Mouse (Mus musculus) hindbrain, embryonic 16.5 days (tissue): ENCODE measurements around the gene Ikzf3. TPM values are rescaled to one million over a fixed set of nuclear protein-coding genes. Genes with fewer than 3 reads are reported as not detected.

Experiments used
- ATAC-seq: fragments of 200-750 bp; cut with Nextera tagmentation; 2 replicates; pipeline ENCODE4 v1.8.0; 2017; ENCODE audit warnings: moderate TSS enrichment, moderate library complexity
- H3K27ac ChIP-seq: fragments of 300-500 bp; sonication (generic); 2 replicates; pipeline ENCODE4 v1.5.1; 2014; ENCODE audit warnings: low read depth, mild to moderate bottlenecking, control low read depth, low read length, moderate library complexity
- H3K27me3 ChIP-seq: fragments of 300-500 bp; sonication (generic); replicated peaks from 2 replicates; pipeline ENCODE4 v1.6.1; 2014; ENCODE audit warnings: low read length; ENCODE audit not compliant: control insufficient read depth, insufficient read depth
- H3K36me3 ChIP-seq: fragments of 300-500 bp; sonication (generic); 2 replicates; pipeline ENCODE4 v1.6.1; 2014; ENCODE audit warnings: mild to moderate bottlenecking, low read length, moderate library complexity, mixed read lengths; ENCODE audit not compliant: control insufficient read depth, insufficient read depth
- H3K4me1 ChIP-seq: fragments of 300-500 bp; sonication (generic); 2 replicates; pipeline ENCODE4 v1.6.1; 2014; ENCODE audit warnings: low read depth, low read length; ENCODE audit not compliant: control insufficient read depth, insufficient read depth
- H3K4me2 ChIP-seq: fragments of 300-500 bp; sonication (generic); 2 replicates; pipeline ENCODE4 v1.6.1; 2014; ENCODE audit warnings: mild to moderate bottlenecking, low read length, control low read depth, moderate library complexity
- H3K4me3 ChIP-seq: fragments of 300-500 bp; sonication (generic); 2 replicates; pipeline ENCODE4 v1.5.1; 2014; ENCODE audit warnings: mild to moderate bottlenecking, low read length, control low read depth, moderate library complexity
- H3K9ac ChIP-seq: fragments of 300-500 bp; sonication (generic); 2 replicates; pipeline ENCODE4 v1.6.1; 2014; ENCODE audit warnings: low read depth, mild to moderate bottlenecking, control low read depth, low read length, moderate library complexity
- H3K9me3 ChIP-seq: fragments of 300-500 bp; sonication (generic); 2 replicates; pipeline ENCODE4 v1.6.1; 2014; ENCODE audit warnings: mild to moderate bottlenecking, low read length, moderate library complexity; ENCODE audit not compliant: control insufficient read depth
- WGBS: fragments of 180-500 bp; shearing (Covaris S2); extraction: QIAGEN DNeasy Blood & Tissue Kit; methylation state at CpG from one replicate; pipeline ENCODE4 v1.1.7; 2014; 5-methylcytosine and 5-hydroxymethylcytosine counted together
- polyA plus RNA-seq: library from polyadenylated mRNA; unstranded; fragments of >200 nt; fragmentation: Nextera tagmentation; extraction: Ambion mirVana; gene quantifications from 2 replicates; pipeline ENCODE4 v1.2.1, GENCODE M21; 2015

The Ikzf3 gene
- polyA plus RNA-seq, 1 experiment from 2014 or later = 0.45 TPM

DNA sequence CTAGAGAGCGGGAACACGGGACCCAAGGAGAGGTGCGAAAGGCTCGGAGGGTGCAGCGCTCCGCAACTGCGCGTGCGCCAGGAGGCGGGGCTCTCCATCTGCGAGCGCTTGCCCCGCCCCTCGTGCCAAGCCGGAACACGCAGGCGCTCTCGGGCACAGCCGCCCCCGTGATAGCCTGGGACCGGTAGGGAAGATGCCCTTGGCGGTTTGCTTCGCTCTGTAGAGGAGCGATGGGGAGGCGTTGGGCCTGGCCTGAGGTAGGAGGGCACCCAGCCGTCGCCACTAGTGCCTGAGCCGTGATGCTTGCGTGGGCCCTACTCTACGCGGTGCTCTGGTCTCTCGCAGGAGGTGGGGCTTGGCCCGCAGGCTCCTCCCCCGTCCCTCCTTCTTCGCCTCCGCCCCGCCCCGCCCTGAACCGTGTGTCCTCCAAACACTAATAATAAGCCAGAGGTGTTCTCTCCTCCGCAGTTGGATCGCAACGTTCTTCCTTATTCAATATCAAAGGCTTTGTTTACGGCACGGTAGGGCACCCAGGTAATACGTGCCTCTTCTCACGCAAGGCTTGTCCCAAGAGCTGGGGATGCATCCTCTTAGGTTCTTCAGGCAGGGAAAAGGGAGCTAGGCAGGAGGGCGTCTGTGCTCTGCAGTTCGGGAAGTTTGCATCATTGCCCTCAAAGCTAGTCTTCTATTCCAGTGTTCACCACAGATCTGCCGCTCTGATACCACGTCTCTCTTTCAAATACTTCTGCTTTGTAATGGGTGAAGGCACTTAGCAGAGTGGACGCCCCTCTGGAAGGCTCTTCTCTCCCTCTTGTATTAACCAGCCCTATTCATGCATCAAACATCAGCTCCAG, 5.4 kb upstream of the Ikzf3 start, which contains the start of gene Zpbp2:
TSS of gene Zpbp2 (plus strand) at position 123 of the 854 bp plus-strand sequence.
- peak within 1 kb of the TSS; percentile 91 for H3K9ac ChIP-seq
- peak within 1 kb of the TSS; percentile 77 for H3K4me2 ChIP-seq
- H3K4me1 ChIP-seq = peaks cover 7% of the 10 kb centered on the region
- peak within 1 kb of the TSS; percentile 82 for H3K4me3 ChIP-seq
- H3K9me3 ChIP-seq = no peaks in the 10 kb centered on the region
- H3K27me3 ChIP-seq = peaks cover 34% of the 10 kb centered on the region
- peak; percentile 98 for ATAC-seq
- peak within 1 kb of the TSS; percentile 94 for H3K27ac ChIP-seq
- H3K36me3 ChIP-seq = no peaks in the 10 kb centered on the region
- WGBS = under 1% methylated on average over 46 of the region's 51 CpGs

DNA sequence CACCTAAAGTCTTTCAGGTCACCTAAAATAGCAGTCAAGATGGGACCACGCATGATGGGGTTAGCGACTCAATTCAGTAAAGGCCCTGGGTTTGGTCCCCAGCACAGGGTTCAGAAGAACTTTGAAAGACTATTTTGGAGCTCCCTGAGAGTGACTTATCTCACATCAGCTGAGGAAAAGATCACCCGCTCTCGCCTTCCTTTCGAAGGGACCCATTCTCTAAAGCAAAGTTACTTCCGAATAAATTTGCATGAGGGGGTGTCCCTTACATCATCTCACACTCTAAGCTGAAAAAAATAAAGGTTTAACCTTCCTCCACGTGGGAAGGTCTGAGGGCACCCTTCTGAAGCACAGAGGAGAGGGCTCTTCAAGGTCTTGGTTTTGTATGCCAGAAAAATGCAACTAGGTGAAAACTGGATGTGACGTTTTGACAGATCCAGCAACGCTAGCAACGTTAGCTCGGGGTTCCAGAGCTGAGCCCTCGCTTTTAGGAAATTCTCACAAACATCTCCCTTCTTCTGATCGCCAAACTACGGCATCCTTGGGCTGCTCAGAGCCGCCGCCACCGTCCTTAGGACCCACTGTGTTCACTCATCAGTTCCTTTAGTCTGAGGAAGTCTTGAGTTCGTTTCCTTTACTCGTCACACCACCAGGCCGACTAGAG, 4.6 kb upstream of the Ikzf3 start:
- peak overlapping the region; percentile 77 for H3K4me2 ChIP-seq
- no peaks in the 10 kb centered on the region for H3K36me3 ChIP-seq
- no peaks in the 10 kb centered on the region for H3K9me3 ChIP-seq
- ATAC-seq = no peak
- H3K9ac ChIP-seq = peak overlapping the region; percentile 91
- H3K27me3 ChIP-seq = peaks cover 41% of the 10 kb centered on the region
- no peak overlapping the region for H3K27ac ChIP-seq
- 17% methylated on average over 20 of the region's 20 CpGs for WGBS
- peaks cover 11% of the 10 kb centered on the region for H3K4me1 ChIP-seq
- H3K4me3 ChIP-seq = peak overlapping the region; percentile 82

DNA sequence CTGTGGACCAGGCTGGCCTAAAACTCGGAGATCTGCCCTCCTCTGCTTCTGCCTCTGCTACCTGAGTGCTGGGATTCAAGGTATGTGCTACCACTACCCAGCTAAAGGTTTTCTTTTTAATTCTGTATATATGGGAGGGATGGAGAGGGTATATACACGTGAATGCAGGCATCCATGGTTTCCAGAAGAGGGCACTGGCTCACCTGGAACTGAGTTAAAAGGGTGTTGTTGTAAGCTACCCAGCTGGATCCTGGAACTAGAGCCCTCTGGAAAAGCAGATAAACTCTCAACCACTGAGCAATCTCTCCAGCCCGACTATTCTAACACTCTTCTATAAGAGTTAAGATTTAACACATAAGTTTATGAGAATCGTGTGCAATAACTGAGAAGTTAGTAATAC, 3.5 kb upstream of the Ikzf3 start:
- WGBS = 72% methylated on average over 4 of the region's 4 CpGs
- H3K27ac ChIP-seq = no peak overlapping the region
- H3K9me3 ChIP-seq = no peaks in the 10 kb centered on the region
- peaks cover 14% of the 10 kb centered on the region for H3K4me1 ChIP-seq
- no peak overlapping the region for H3K4me2 ChIP-seq
- no peak for ATAC-seq
- no peaks in the 10 kb centered on the region for H3K36me3 ChIP-seq
- H3K4me3 ChIP-seq = no peak overlapping the region
- H3K9ac ChIP-seq = no peak overlapping the region
- peaks cover 44% of the 10 kb centered on the region for H3K27me3 ChIP-seq

DNA sequence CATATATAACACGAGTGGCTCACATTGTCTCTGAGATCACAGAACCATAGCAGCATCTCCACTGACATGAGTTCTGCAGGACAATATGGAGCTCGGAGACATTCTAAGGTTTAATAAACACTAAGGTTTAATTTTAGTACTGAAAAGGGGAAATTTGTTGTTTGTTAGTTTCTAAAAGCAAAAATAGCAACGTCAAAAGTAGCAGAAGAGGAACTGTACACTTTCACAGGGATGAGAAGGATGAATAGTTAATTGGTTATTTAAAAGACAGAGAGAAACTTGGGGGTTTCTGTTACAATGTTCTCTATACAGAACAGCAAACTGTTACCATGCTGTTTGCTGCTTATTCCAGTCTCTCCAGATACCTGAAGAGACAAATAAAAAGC, 1.5 kb upstream of the Ikzf3 start:
- H3K4me3 ChIP-seq = no peak overlapping the region
- peaks cover 14% of the 10 kb centered on the region for H3K4me1 ChIP-seq
- no peak overlapping the region for H3K9ac ChIP-seq
- no peak overlapping the region for H3K4me2 ChIP-seq
- H3K27me3 ChIP-seq = peaks cover 47% of the 10 kb centered on the region
- 56% methylated on average over 3 of the region's 3 CpGs for WGBS
- H3K27ac ChIP-seq = no peak overlapping the region
- no peaks in the 10 kb centered on the region for H3K36me3 ChIP-seq
- no peaks in the 10 kb centered on the region for H3K9me3 ChIP-seq
- no peak for ATAC-seq

DNA sequence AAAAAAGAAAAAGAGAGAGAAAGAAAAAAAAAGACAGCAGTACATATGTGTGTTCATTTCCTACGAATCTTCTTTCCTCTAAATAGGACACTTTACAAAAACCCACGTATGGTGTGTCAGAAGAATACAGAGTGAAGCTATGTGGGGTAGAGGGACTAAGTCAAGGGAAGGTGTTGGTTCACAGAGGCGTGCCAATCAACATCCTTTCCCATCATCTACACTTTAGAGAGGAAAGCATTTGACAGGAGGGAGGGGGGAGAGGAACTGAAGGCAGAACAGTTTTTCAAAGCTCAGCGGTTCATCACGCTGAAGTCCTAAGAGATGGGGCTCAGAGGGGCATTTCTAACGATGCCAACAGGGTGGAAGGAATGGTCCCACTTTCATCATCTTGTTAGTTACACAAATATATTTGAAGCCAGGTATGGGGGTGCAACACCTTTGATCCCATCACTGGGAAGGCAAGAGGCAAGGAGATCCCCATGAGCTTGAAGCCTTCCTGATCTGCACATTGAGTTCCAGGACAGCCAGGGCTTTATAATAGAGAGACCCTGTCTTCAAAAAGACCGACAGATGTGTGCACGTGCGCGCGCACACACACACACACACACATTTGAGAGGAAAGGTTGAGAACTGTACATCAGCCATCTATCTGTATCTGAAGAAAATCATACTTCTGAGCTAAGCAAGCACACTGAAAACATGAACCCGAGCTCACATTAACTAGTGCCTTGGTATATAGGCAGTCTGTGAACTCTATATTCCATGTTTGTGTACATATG, 887 bp upstream of the Ikzf3 start:
- Histone ChIP-seq H3K27ac (no peak overlapping the region), H3K4me2 (no peak overlapping the region), H3K27me3 (peaks cover 50% of the 10 kb centered on the region), H3K9ac (no peak overlapping the region), H3K4me1 (peaks cover 14% of the 10 kb centered on the region), H3K9me3 (no peaks in the 10 kb centered on the region), H3K36me3 (no peaks in the 10 kb centered on the region), H3K4me3 (no peak overlapping the region)
- WGBS = 43% methylated on average over 12 of the region's 12 CpGs
- no peak for ATAC-seq

DNA sequence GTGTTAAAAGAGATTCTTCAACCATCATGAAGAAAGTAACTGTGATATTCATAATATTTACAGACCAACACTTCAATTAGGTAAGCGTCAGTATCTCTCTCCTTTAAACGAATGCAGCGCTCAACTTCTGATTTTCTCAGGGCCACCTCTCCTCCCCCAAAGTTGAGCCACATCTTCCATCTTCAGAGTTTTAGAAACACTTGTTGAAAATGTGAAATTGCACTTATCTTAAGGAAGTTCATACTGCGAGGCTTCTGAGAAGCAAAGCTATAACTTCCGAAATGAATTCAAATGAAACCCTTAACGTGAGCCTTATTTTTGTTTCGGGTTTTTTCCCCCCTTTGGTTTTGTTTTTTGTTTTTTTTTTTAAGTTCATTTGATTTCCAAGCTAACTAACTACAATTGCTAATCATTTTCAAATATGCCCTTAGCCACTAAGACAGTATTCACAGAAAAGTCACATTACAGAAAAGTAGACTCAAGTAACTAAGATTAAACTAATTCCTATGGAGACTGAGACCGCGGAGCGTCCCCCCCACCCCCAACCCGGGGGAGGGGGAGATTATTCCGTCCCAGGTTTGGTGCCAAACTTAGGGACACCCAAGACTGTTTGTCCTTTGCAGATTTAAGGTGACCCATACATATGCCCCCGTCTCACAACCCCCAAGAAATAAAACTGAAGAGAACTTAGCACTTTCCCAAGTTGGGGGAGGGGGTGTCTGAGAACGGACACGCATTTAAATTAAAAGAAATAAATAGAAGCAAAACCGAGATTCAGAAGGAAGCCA, 747 bp downstream of the Ikzf3 start:
- Histone ChIP-seq H3K4me1 (peaks cover 7% of the 10 kb centered on the region), H3K27ac (no peak overlapping the region), H3K9ac (peak overlapping the region; percentile 51), H3K27me3 (peaks cover 54% of the 10 kb centered on the region), H3K4me2 (peak overlapping the region; percentile 77), H3K4me3 (peak overlapping the region; percentile 44), H3K9me3 (0 out of 2 replicates have a peak, but pooled peaks cover 2% of the 10 kb centered on the region), H3K36me3 (no peaks in the 10 kb centered on the region)
- WGBS = 5% methylated on average over 16 of the region's 16 CpGs
- no peak for ATAC-seq

DNA sequence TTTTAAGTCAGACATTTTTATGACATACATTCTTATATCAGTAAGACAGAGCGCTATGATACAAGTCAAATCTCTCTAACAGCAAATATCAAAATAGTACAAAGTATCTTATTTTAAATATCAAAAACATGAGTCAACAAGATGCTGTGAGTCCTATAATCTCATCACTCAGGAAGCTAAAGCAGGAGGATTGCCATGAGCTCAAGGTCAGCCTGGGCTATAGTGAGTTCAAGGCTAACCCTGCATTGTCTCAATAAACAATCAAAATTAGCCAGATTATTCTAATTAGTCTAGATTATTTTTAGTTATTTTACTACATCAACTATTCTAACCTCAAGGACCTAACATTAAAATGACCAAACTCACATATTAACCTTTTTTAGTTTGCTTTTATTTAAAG, 2.4 kb downstream of the Ikzf3 start:
- Histone ChIP-seq H3K4me1 (peaks cover 7% of the 10 kb centered on the region), H3K4me2 (no peak overlapping the region), H3K27ac (no peak overlapping the region), H3K4me3 (no peak overlapping the region), H3K27me3 (peaks cover 44% of the 10 kb centered on the region), H3K36me3 (no peaks in the 10 kb centered on the region), H3K9ac (no peak overlapping the region), H3K9me3 (0 out of 2 replicates have a peak, but pooled peaks cover 2% of the 10 kb centered on the region)
- WGBS = 82% methylated on average over 1 of the region's 1 CpGs
- ATAC-seq = no peak

- Histone ChIP-seq H3K4me3 (no peak overlapping the region), H3K27ac (no peak overlapping the region), H3K27me3 (peaks cover 36% of the 10 kb centered on the region), H3K36me3 (no peaks in the 10 kb centered on the region), H3K4me2 (no peak overlapping the region), H3K4me1 (peaks cover 7% of the 10 kb centered on the region), H3K9me3 (0 out of 2 replicates have a peak, but pooled peaks cover 2% of the 10 kb centered on the region), H3K9ac (no peak overlapping the region)
- WGBS = 78% methylated on average over 8 of the region's 8 CpGs
- ATAC-seq = no peak
These were observed 3.3 kb downstream of the Ikzf3 start for GRCm38 (mm10) chr11:98542553-98542952.
